22 mouse cellular contexts compared by ENCODE assay signal in the genomic region with DNA sequence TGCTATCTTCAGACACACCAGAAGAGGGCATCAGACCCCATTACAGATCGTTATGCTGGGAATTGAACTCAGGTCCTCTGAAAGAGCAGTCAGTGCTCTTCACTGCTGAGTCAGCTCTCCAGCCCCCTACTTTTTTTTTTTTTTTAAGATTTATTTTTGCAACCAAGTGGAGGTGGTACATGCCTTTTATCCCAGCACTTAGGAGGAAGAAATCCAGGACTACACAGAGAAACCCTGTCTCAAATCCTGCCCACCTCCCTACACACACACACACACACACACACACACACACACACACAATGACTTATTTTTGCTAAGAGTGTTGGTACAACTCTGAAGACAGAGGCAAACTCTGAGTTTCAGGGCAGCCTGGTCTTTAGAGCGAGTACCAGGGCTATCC. TPM values are rescaled to one million over a fixed set of nuclear protein-coding genes. Genes with fewer than 3 reads are reported as not detected.
"Had no signal": no experiment of that assay in that cellular context is flagged by ENCODE, and none has a peak within 500 bp of the region (broad histone marks: within the 10 kb centered on the region; RNA-seq: fewer than 3 reads in every experiment).

No protein-coding gene starts in this region.

- H3K4me2 ChIP-seq: liver, embryonic 15.5 days; lung, embryonic 14.5 days; midbrain, embryonic 12.5 days; midbrain, embryonic 15.5 days; neural tube, embryonic 13.5 days; neural tube, embryonic 15.5 days; stomach, embryonic 15.5 days had no signal

- H3K27ac ChIP-seq: liver, embryonic 15.5 days; midbrain, embryonic 15.5 days; neural tube, embryonic 15.5 days; stomach, embryonic 15.5 days; stomach, postnatal 0 days had no signal

- H3K27me3 ChIP-seq: liver, embryonic 15.5 days; midbrain, embryonic 12.5 days; midbrain, embryonic 15.5 days; neural tube, embryonic 13.5 days; neural tube, embryonic 15.5 days; stomach, embryonic 15.5 days had no signal

- H3K9me3 ChIP-seq: liver, embryonic 15.5 days; midbrain, embryonic 12.5 days; midbrain, embryonic 15.5 days; neural tube, embryonic 13.5 days; neural tube, embryonic 15.5 days; stomach, embryonic 15.5 days had no signal

- H3K4me1 ChIP-seq: liver, embryonic 15.5 days; stomach, embryonic 15.5 days had no signal

- DNase-seq: liver, postnatal 0 days; lung, embryonic 14.5 days; lung, postnatal 10 days; lung, postnatal 4 days; retina, postnatal 1 day; right cerebral cortex, adult 18-20 months; right cerebral cortex, postnatal 25 days; right cerebral cortex, postnatal 4 days; spleen, adult 18-20 months; thymus, adult 2 months; thymus, postnatal 25 days; thymus, postnatal 4 days had no signal

- H3K36me3 ChIP-seq: liver, embryonic 15.5 days; stomach, embryonic 15.5 days had no signal

- H3K4me3 ChIP-seq: liver, embryonic 15.5 days; midbrain, embryonic 10.5 days; midbrain, embryonic 12.5 days; midbrain, embryonic 15.5 days; myocyte; neural tube, embryonic 13.5 days; neural tube, embryonic 15.5 days; stomach, embryonic 15.5 days had no signal

- ATAC-seq: liver, postnatal 0 days; midbrain, embryonic 15.5 days had no signal

- H3K9ac ChIP-seq: liver, embryonic 15.5 days; liver, postnatal 0 days; lung, embryonic 14.5 days; midbrain, embryonic 12.5 days; midbrain, embryonic 15.5 days; neural tube, embryonic 13.5 days; neural tube, embryonic 15.5 days; stomach, embryonic 15.5 days had no signal

RNA-seq across cellular contexts. Expression of gene Atp9a, which starts 59.5 kb away (rescaled TPM):
- total RNA-seq: megakaryocyte-erythroid progenitor cell, adult 5-6 weeks had no signal
